In genomic region chr9:62040008-62040608, GRCm38 (mm10) we compare ENCODE assay signal across 8 mouse cellular contexts. TPM values are rescaled to one million over a fixed set of nuclear protein-coding genes. Genes with fewer than 3 reads are reported as not detected.
DNase-seq lines count a peak whose midpoint lies in the region; ATAC-seq lines count a peak whose summit lies in the region.

No protein-coding gene starts in this region.

- peak; percentile 87 to 90 for DNase-seq in adrenal gland, adult 18-20 months (ENCODE audit: low spot score in 2 of 2)
- DNase-seq in embryo, embryonic 11.5 days (ENCODE audit: low read depth, low spot score) = peak; percentile 80
- peak; percentile 96 for DNase-seq in heart, adult 11 months
- peak; percentile 84 for DNase-seq in kidney, adult 18-20 months
- DNase-seq in limb, embryonic 11.5 days (ENCODE audit: low spot score) = peak; percentile 93
- peak; percentile 48 to 82 for DNase-seq in spleen, adult 18-20 months

- H3K4me2 ChIP-seq in limb, embryonic 11.5 days (ENCODE audit: low read depth, severe bottlenecking) = peak overlapping the region; percentile 18; the same call in 1 of the 2 replicates
- H3K4me2 ChIP-seq in midbrain, embryonic 15.5 days = peak overlapping the region; percentile 40

- ATAC-seq in limb, embryonic 11.5 days (ENCODE audit: insufficient number of reproducible peaks, low FRiP score, low TSS enrichment, low read depth) = no peak
- ATAC-seq in midbrain, embryonic 15.5 days (replicated peaks) = 0 out of 2 replicates have a peak, but pooled peaks have one; percentile 67
- ATAC-seq in erythroblast, adult 5-6 weeks (replicated peaks; ENCODE audit: low FRiP score, poor library complexity, severe bottlenecking) = no peak

- H3K27ac ChIP-seq in limb, embryonic 11.5 days (replicated peaks; ENCODE audit: low read depth, low read length) = no peak overlapping the region
- no peak overlapping the region for H3K27ac ChIP-seq in midbrain, embryonic 15.5 days

- H3K4me1 ChIP-seq in limb, embryonic 11.5 days (ENCODE audit: control insufficient read depth, insufficient read depth, low read length) = 0 out of 2 replicates have a peak, but pooled peaks cover 2% of the 10 kb centered on the region
- peaks cover 3% of the 10 kb centered on the region for H3K4me1 ChIP-seq in midbrain, embryonic 15.5 days

- no peaks in the 10 kb centered on the region for H3K9me3 ChIP-seq in limb, embryonic 11.5 days (ENCODE audit: control insufficient read depth, low read length)
- no peaks in the 10 kb centered on the region for H3K9me3 ChIP-seq in midbrain, embryonic 15.5 days

- H3K4me3 ChIP-seq in limb, embryonic 11.5 days (ENCODE audit: low read depth, low read length) = no peak overlapping the region
- H3K4me3 ChIP-seq in midbrain, embryonic 15.5 days = 0 out of 2 replicates have a peak overlapping the region, but pooled peaks have one; percentile 8

- no peaks in the 10 kb centered on the region for H3K27me3 ChIP-seq in limb, embryonic 11.5 days (ENCODE audit: control insufficient read depth, insufficient read depth, low read length)
- H3K27me3 ChIP-seq in midbrain, embryonic 15.5 days (replicated peaks) = no peaks in the 10 kb centered on the region

- 8% methylated on average over 20 of the region's 20 CpGs for WGBS in limb, embryonic 11.5 days
- 3% methylated on average over 20 of the region's 20 CpGs for WGBS in midbrain, embryonic 15.5 days

- no peak overlapping the region for H3K9ac ChIP-seq in limb, embryonic 11.5 days (ENCODE audit: low read length)
- H3K9ac ChIP-seq in midbrain, embryonic 15.5 days = no peak overlapping the region

- H3K36me3 ChIP-seq in limb, embryonic 11.5 days (ENCODE audit: control insufficient read depth, insufficient read depth, low read length) = no peaks in the 10 kb centered on the region
- H3K36me3 ChIP-seq in midbrain, embryonic 15.5 days (replicated peaks) = no peaks in the 10 kb centered on the region

RNA-seq across cellular contexts. Expression of gene Paqr5, which starts 13.5 kb away (rescaled TPM):
- total RNA-seq in adrenal gland, adult 18-20 months (2021) = 1 to 10 TPM; 3.2 to 5.2 TPM
- polyA plus RNA-seq in limb, embryonic 11.5 days (2014; fragmentation: Nextera tagmentation; extraction: Ambion mirVana) = 0.85 and 1.0 TPM in 2 replicates
- 0.37 and 0.61 TPM in 2 replicates for polyA plus RNA-seq in midbrain, embryonic 15.5 days (2015; fragmentation: Nextera tagmentation; extraction: Ambion mirVana)
- total RNA-seq in erythroblast, adult 5-6 weeks (2015; ENCODE audit: low replicate concordance) = not detected in 2 replicates
- not detected in 2 replicates for total RNA-seq in erythroblast, adult 5-6 weeks (2017; ENCODE audit: low replicate concordance)

Comparison
In these comparisons a context has a peak if more than half of its experiments do, and no peak if none do; other contexts are left out.
1. RNA of gene Paqr5, which starts 13.5 kb away (total RNA-seq): 3.2 to 5.2 TPM in adrenal gland, adult 18-20 months; not detected in erythroblast, adult 5-6 weeks; every median in the first group is over 4 times any median in the second.
2. Peak in every context shown above with its lines, with median percentiles within 50 percentile points of each other: DNase-seq.